Mouse (Mus musculus): ENCODE measurements around the gene Sec22a.

The Sec22a gene

GRCm38 (mm10) chr16:35363150-35364062 is at the start of gene Sec22a:
Sec22a (minus strand) TSS chr16:35363918.
- CTCF ChIA-PET = interaction anchor here (0.5 kb wide), 1 partner anchor 1269 kb away, joined by 4 read pairs; no protein-coding TSS in a partner anchor

- CTCF ChIA-PET = no interaction called here
Observed at GRCm38 (mm10) chr16:35406706-35407105, 43.0 kb upstream of the Sec22a start.

- CTCF ChIA-PET = no interaction called here
Observed at GRCm38 (mm10) chr16:35406166-35406565, 42.4 kb upstream of the Sec22a start.

- CTCF ChIA-PET = no interaction called here
Observed at GRCm38 (mm10) chr16:35405348-35406080, 41.8 kb upstream of the Sec22a start.

- CTCF ChIA-PET = no interaction called here
Observed at GRCm38 (mm10) chr16:35404864-35405263, 41.1 kb upstream of the Sec22a start.

- CTCF ChIA-PET = no interaction called here
Observed at GRCm38 (mm10) chr16:35403891-35404290, 40.2 kb upstream of the Sec22a start.

GRCm38 (mm10) chr16:35403356-35403755 is 39.6 kb upstream of the Sec22a start:
- CTCF ChIA-PET = no interaction called here

GRCm38 (mm10) chr16:35392813-35393212 is 29.1 kb upstream of the Sec22a start:
- CTCF ChIA-PET = no interaction called here

- CTCF ChIA-PET = no interaction called here
Observed at GRCm38 (mm10) chr16:35385654-35386053, 21.9 kb upstream of the Sec22a start.

GRCm38 (mm10) chr16:35380048-35380447 is 16.3 kb upstream of the Sec22a start:
- CTCF ChIA-PET = no interaction called here

- CTCF ChIA-PET = interaction anchor here (0.5 to 0.6 kb wide), 2 partner anchors 17 to 1555 kb away, joined by 4 to 5 read pairs; no protein-coding TSS in a partner anchor
Observed at GRCm38 (mm10) chr16:35379344-35379743, 15.6 kb upstream of the Sec22a start.

GRCm38 (mm10) chr16:35364063-35364428 is 328 bp upstream of the Sec22a start:
- CTCF ChIA-PET = interaction anchor here (0.6 kb wide), 1 partner anchor 26 kb away, joined by 5 read pairs; no protein-coding TSS in a partner anchor

GRCm38 (mm10) chr16:35362221-35362620 is 1.5 kb downstream of the Sec22a start:
- CTCF ChIA-PET = interaction anchor here (0.6 kb wide), 1 partner anchor 17 kb away, joined by 5 read pairs; no protein-coding TSS in a partner anchor

GRCm38 (mm10) chr16:35360593-35360992 is 3.1 kb downstream of the Sec22a start:
- CTCF ChIA-PET = no interaction called here

GRCm38 (mm10) chr16:35357449-35357848 is 6.3 kb downstream of the Sec22a start:
- CTCF ChIA-PET = interaction anchor here (0.6 kb wide), 1 partner anchor 232 kb away, joined by 3 read pairs; no protein-coding TSS in a partner anchor

- CTCF ChIA-PET = no interaction called here
Observed at GRCm38 (mm10) chr16:35330451-35330850, 33.3 kb downstream of the Sec22a start.

GRCm38 (mm10) chr16:35319773-35320172 is 43.9 kb downstream of the Sec22a start:
- CTCF ChIA-PET = no interaction called here

GRCm38 (mm10) chr16:35319335-35319734 is 44.4 kb downstream of the Sec22a start:
- CTCF ChIA-PET = no interaction called here

GRCm38 (mm10) chr16:35318397-35318796 is 45.3 kb downstream of the Sec22a start:
- CTCF ChIA-PET = no interaction called here

GRCm38 (mm10) chr16:35317460-35317859 is 46.3 kb downstream of the Sec22a start:
- CTCF ChIA-PET = no interaction called here

GRCm38 (mm10) chr16:35316856-35317264 is 46.9 kb downstream of the Sec22a start:
- CTCF ChIA-PET = no interaction called here

- CTCF ChIA-PET = no interaction called here
Observed at GRCm38 (mm10) chr16:35315496-35315895, 48.2 kb downstream of the Sec22a start.

- CTCF ChIA-PET = no interaction called here
Observed at GRCm38 (mm10) chr16:35311586-35311985, 52.1 kb downstream of the Sec22a start.
